Mouse (Mus musculus): ENCODE measurements around the gene Pkd1.

The Pkd1 gene

DNA sequence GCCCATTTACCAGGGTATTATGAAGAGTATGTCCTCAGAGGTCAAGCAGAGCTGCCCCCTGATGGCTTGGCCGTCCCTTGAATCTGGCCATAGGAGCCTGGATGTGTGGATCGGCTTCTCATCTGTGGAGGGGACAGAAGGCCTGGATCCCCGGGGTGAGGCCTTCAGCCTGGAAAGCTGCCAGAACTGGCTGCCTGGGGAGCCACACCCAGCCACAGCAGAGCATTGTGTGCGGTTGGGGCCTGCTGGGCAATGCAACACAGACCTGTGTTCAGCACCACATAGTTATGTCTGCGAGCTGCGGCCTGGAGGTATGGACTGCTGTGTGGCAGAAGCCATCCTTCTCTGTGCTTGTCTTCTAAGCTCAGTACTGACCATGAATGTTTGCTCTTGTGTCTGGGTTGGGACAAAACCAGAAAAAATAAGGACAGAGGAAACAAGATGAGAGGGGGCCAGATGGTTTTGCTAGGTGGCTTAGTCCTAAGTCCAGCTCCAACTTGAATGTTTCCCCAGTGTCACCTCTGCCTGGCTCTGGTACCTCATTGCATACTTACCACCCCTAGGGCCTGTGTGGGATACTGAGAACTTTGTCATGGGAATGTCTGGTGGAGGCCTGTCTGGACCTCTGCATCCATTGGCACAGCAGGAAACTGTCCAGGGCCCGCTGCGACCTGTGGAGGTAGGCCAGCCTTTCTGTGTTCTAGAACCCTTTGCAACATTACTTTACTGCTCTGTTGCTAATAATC is 17.6 kb downstream of the Pkd1 start:
- DNase-seq = no peak

DNA sequence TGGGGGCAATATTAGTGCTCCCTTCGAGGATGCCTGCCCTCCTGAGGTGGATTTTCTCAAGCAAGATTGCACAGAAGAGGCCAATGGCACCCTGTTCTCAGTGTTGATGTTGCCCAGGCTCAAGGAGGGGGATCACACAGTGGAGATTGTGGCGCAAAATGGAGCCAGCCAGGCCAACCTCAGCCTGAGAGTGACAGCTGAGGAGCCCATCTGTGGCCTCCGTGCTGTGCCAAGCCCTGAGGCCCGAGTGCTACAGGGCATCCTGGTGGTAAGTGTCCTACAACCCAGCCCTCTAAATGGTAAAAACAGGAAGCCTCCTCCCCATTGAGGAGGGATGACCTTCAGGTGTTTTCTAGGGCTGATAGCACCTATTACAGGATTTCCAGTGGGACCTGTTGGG is 20.2 kb downstream of the Pkd1 start:
- DNase-seq = peak in 1 of 2 experiments; percentile 44

DNA sequence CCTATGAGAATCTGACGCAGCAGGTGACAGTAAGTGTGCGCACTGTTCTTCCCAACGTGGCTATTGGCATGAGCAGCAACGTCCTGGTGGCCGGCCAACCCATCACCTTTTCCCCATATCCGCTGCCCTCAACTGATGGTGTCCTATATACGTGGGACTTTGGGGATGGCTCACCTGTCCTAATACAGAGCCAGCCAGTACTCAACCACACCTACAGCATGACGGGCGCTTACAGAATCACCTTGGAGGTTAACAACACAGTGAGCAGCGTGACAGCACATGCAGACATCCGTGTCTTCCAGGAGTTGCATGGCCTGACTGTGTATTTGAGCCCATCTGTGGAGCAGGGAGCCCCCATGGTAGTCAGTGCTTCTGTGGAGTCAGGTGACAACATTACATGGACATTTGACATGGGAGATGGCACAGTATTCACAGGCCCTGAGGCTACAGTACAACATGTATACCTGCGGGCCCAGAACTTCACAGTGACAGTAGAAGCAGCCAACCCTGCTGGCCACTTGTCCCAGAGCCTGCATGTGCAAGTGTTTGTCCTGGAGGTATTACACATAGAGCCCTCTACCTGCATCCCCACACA is 23.1 kb downstream of the Pkd1 start:
- no peak for DNase-seq

DNA sequence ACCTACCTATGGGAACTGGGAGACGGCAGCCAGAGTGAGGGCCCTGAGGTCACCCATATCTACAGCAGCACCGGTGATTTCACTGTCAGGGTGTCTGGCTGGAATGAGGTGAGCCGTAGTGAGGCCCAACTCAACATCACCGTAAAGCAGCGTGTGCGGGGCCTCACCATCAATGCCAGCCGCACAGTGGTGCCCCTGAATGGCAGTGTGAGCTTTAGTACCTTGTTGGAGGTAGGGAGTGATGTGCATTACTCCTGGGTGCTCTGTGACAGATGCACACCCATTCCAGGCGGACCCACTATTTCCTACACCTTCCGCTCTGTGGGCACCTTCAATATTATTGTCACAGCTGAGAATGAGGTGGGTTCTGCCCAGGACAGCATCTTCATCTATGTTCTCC is 24.2 kb downstream of the Pkd1 start:
- DNase-seq = no peak

DNA sequence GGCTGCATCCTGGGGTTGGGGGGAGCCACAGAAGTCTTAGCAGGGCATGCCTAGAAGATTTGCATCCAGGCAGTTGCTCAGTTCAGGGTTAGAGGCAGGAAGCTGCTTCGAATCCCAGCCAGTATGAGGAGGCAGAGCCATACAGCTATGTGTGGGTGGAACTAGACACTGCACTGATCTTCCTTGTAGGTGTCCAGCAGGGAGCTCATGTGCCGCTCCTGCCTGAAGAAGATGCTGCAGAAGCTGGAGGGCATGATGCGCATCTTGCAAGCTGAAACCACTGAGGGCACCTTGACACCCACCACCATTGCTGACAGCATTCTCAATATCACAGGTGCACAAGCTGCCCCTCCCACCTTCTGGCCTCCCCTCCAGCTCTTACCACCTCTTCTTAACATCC is 29.9 kb downstream of the Pkd1 start:
- no peak for DNase-seq

DNA sequence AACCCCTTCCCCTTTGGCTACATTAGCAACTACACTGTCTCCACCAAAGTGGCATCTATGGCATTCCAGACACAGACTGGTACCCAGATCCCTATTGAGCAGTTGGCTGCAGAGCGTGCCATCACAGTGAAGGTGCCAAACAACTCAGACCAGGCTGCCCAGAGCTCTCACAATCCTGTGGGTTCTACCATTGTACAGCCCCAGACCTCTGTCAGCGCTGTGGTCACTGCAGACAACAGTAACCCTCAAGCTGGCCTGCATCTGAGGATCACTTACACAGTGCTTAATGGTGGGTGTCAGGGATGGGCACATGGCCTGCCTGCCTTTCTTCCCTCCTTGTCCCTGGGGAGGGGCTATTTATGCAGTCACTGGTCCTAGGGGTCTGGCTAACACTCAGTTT is 30.7 kb downstream of the Pkd1 start:
- DNase-seq = no peak

DNA sequence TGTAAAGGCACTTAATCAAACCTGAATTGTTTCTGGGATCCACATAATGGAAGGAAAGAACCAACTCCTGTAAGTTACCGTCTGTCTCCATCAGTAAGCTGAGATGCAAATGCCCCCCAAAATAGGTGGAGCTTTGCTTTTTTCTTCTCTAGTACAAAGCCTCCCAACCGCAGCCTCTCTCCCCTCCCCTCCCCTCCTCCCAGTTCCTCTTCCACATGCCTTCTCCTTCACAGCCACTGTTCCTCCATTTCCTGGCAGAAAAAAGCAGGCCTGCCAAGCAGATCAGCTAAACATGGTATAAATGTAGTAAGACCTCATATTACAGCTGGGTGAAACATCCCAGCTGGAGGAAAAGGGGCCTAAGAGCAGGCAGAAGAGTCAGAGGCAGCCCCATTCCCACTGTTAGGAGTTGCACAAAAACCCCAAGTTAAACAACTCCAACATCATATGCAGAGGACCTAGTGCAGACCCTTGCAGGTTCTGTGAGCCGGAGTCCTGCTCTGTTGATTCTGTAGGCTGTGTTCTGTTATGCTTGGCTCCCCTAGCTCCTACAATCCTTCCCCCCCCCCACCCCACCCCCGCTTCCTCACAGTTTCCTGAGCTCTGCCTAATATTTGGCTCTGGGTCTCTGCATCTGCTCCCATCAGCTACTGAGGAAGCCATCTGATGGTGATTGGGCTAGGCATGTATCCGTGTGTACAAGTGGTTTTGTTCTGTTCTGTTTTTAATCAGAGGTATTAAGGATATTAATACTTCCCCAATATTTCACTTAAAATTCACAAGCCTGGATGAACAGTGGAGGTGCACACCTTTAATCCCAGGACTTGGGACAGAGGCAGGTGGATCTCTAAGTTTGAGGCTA is 34.2 kb downstream of the Pkd1 start:
- no peak for DNase-seq

DNA sequence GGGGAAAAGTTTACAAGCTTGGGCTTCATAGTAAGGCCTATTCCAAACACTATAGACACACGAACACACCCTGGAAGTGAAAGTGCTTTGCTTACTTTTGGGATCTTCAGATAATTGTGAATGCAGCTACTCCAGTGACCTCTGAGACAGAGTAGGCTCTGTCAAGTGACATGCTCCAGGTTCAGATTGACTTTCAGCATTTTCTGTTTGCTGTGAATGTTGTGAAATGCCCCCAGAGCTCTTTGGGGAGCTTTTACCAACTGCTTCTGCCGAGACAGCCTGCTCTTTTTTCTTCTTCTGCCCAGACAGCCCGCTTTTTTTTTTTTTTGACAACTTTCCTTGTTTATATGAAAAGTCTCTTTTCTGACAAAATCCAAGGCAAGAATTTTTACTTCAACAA is 34.9 kb downstream of the Pkd1 start:
- no peak for DNase-seq

DNA sequence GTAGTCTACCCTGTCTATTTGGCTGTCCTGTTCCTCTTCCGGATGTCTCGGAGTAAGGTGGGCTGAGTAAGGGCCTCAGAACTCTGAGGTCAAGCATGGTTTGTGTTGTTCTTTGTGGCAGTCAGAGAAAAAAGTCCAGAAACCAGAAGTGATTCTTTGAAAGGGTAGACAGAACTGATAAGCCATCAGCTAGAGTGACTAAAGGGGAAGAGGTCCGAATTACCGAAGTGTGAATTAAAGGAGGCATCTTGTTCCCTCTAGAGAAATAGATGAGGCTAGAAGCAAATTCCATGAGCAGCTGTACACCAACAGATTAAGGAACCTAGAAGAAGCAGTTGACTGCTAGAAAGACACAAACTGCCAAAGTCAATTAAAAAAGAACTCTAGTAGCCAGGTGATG is 36.9 kb downstream of the Pkd1 start:
- DNase-seq = no peak

DNA sequence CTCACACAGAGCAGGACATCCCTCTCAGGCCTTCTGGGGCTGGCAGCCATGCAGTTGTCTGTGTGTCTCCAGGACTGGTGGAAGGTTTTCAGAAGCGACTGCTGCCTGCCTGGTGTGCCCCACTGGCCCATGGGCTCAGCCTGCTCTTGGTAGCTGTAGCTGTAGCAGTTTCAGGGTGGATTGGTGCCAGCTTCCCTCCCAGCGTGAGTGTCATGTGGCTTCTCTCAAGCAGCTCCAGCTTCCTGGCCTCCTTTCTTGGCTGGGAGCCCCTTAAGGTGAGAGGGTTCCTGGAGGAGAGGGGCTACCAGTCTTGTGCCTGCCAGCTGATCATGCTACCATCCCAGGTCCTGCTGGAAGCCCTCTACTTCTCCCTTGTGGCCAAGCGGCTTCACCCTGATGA is 41.3 kb downstream of the Pkd1 start:
- DNase-seq = peak; percentile 75 to 77

DNA sequence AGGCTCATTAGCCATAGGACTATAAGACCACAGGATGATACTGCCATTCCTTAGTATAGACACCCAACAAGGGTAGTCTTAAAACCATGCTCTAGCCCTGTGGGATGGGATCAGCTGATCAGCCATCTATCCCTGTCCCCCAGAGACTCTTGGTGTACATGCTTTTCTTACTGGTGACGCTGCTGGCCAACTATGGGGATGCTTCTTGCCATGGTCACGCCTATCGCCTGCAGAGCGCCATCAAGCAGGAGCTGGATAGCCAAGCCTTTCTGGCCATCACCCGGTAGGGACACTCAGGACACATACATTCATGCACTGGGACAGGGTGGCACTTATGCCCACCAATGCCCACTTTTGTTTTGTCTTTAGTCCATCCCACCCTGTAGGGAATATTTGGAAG is 42.1 kb downstream of the Pkd1 start:
- DNase-seq = no peak

DNA sequence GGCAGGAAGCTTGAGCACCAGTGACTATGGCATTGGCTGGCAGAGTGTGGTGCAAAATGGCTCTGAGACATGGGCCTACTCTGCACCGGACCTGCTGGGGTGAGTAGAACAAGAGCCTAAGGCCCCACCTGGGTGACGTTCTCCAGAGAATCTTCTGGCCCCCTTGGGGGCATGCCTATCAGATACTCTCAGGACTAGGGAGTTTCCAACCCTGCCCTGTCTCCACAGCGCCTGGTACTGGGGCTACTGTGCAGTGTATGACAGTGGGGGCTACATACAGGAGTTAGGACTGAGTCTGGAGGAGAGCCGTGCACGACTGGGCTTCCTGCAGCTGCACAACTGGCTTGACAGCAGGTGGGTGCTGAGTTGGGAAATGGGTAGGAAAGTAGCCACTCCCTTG is 43.6 kb downstream of the Pkd1 start:
- no peak for DNase-seq

DNA sequence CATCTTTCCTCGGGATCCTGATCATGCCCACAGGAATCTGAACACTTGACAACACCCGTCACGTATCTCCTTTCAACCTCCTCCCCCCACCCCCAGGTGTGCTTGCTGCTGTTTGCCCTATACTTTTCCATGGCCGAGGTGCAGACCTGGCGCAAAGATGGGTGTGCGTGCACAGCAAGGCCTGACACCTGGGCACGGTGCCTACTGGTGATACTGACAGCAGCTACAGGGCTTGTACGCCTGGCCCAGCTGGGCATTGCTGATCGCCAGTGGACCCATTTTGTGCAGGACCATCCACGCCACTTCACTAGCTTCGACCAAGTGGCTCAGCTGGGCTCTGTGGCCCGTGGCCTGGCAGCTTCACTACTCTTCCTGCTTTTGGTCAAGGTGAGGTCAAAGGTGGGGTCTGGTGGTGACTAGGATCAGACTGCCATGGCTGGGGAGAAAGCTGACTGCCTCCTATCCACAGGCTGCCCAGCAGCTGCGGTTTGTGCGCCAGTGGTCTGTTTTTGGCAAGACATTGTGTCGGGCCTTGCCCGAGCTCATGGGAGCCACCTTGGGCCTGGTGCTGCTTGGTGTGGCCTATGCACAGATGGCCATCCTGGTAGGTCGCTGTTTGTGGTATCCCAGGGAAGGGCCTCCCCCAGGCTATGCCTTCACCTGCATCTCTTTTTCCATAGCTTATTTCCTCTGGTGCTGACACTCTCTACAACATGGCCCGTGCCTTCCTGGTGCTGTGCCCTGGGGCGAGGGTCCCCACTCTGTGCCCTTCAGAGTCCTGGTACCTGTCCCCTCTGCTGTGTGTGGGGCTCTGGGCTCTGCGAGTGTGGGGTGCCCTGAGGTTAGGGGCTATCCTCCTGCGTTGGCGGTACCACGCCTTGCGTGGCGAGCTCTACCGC is 44.6 kb downstream of the Pkd1 start:
- peak in 1 of 2 experiments; percentile 44 for DNase-seq

DNA sequence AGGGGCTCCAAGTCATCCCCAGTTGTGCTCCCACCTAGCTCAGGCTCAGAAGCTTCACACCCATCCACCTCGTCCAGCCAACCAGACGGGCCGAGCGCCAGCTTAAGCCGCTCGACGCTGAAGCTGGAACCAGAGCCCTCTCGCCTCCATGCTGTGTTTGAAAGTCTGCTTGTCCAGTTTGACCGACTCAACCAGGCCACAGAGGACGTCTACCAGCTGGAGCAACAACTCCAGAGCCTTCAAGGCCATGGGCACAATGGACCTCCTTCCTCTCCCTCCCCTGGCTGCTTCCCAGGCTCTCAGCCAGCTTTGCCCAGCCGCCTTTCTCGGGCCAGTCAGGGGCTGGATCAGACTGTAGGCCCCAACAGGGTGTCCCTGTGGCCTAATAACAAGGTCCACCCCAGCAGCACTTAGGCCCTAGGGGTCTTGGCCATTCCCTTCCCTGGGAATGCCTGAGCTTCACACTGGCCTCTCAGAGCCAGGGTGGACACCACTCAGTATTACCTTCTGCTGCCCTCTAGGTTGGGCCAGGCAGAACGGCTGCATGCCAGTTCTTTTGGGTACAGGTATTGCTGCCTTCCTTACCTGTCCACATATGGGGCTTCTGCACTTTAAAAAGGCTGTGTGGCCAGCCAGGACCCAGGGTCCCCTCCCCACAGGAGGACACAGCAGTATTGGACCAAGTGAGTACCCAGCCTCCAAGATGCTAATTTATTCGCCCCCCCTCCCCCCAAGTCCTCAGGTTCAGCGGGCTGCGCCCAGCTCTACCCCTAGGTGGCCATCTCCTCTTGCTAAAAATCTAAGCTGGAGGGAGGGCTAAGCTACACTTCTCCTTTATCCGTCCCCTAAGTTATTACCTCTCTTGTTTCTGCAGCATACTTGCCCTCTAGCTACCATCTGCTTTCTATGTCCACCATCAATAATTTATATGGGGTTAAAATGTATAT is 45.8 kb downstream of the Pkd1 start:
- peak; percentile 56 to 60 for DNase-seq

DNA sequence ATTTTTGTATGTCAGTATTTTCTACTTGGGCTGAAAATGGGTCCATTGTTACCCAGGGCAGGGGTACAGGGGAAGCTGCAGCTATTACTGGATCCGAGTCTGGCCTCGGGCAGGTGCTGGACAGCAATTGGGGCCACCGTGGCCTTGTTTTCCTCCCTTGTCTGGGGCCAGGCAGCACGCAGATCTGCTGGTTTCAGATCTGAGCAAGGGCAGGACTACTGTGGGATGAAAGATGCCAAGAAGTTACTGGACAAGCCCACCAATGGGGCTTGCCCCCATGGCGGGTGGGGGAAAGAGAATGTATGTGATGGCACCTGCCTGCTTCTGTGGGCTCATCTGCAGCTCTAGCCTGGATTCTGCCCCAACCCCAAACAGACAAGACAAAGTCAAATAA is 46.4 kb downstream of the Pkd1 start:
- no peak for DNase-seq

DNA sequence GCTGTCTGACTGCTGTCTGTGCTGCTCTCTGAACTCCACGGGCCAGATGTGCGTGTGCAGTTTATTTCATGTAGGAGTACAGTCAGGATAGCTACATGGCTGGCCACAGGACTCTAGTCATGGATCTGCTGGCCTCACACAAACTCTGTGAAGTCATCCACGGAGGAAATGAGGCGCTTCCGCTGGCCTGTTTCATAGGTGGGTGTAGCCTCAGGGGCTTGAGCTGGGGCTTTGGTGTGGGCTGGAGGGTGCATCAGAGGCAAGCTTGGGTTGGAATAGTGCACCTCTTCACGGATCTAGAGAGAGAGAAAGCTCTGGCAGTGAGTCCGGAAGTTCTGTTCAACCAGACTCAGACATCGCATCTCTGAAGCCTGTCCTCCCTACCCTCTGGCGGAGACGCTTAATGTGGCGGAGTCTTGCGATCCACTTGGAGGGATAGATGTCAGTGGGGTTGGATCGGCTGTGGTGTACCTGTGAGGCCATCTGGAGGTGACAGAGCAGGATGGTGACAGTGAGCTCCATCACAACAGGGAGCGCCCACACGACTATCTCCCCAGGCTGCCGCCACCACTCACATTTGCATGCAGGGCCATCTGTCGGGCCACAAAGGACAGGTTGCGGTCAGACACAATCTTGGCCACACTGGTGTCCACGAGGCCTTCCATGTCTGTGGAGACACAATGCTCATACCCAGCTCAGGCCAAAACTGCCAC is 47.0 kb downstream of the Pkd1 start:
- DNase-seq = peak; percentile 85

DNA sequence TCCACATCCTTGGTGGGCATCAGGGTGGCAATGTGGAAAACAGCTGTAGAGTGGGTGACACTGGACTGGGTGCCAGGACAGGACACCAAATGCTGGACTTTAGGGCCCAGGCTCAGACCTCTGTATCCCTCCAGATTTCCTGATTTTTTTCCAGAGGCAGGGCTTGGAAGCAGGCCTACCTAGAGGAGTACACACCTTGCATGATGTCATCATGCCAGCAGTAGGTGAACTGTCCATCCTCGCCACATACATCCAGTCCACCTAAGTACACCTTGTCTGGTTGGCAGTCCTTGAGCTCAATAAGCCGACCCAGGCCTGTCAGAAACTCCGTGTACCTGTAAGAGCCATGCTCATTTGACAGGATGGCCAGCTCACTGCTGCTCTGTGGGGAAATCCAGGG is 48.4 kb downstream of the Pkd1 start:
- no peak for DNase-seq

DNA sequence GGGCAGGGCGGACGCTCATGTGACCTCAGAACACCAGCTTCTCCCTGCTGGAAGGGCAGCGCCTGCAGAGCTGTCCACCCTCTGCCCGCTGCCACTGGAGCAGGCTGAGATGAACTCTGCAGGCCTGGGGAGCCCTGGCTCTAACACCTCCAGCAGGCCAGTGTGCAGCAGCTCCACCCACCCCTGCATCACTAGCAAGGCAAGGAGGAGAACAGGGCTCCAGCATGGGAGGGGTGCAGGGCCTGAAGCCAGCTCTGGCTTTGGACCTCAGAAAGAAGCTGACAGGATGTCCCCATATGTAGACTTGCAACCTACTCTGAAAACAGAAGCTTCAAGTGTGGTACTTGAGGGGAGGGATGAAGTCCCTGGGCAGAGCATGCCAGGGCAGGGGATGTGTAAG is 50.9 kb downstream of the Pkd1 start:
- DNase-seq = peak; percentile 28 to 47

DNA sequence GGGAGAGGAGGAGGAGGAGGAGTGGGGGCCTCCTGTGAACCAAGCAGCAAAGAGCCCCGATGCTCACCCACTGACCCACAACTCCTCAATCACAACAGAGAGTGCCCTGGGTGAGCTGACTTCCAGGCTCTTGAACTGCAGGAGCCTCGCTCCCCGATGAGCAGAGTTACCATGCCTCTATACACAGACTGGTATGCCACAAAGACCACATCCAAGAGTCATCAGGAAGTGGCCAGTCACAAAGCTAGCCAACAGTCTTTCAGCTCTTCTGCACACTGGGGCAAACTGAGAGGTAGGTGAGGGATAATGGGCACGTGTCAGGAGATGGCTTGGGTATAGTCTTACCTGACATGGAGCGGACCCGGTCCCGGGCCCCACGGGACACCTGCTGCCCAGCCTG is 54.3 kb downstream of the Pkd1 start:
- DNase-seq = no peak

DNA sequence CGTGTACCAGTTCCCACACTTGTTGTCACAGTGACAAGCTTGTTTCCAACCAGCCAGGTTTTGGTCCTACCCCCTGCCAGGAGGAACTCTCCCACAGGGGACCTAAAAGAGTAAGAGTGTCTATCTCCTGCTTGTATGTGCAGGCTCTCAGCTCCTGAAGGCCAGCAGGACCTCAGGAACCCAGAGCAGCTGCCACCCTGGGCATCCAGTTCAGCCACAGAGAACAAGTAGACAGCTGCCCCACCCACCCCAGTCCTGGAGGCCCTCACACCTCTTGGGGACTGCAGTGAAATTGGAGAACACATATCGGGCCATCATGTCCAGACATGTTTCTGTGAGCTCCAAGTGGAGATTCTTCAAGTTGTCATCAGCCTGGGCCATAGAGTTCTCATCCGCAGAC is 54.9 kb downstream of the Pkd1 start:
- DNase-seq = no peak

DNA sequence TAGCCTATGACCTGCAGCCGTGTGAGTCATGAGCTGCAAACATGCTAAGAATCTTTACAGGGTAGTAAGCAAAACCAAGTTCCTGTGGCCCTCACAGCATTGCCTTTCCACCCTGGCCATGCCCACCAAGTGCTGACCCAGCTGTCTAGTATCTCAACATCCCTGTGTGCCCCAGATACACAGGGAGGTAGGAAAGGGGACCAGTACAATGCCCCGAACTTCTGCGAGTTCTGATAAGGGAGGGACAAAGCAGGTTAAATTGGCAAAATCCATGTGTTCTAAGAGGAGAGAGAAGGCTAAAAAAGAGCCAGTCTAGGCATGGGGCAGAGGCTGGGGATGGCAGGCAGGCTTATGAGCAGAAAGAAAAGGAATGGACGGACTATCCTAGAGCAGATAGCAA is 58.7 kb downstream of the Pkd1 start:
- no peak for DNase-seq

Measured in cerebellum, postnatal 36 days (tissue).